Mouse (Mus musculus) limb, embryonic 11.5 days (tissue): ENCODE measurements around the gene Nlrp6. TPM values are rescaled to one million over a fixed set of nuclear protein-coding genes. Genes with fewer than 3 reads are reported as not detected.

Experiments
- ATAC-seq: fragments of 200-750 bp; cut with Nextera tagmentation; 2 replicates; pipeline ENCODE4 v1.8.0; 2017; ENCODE audit warnings: low read depth; ENCODE audit not compliant: insufficient number of reproducible peaks, low FRiP score, low TSS enrichment
- DNase-seq: peaks from one replicate; pipeline ENCODE4 v3.0.0-alpha.2; 2015; ENCODE audit warnings: low spot score
- H3K27ac ChIP-seq: fragments of 300-500 bp; sonication (generic); replicated peaks from 2 replicates; pipeline ENCODE4 v1.5.1; 2014; ENCODE audit warnings: low read depth, mild to moderate bottlenecking, low read length
- H3K27me3 ChIP-seq: fragments of 300-500 bp; sonication (generic); 2 replicates; pipeline ENCODE4 v1.6.1; 2014; ENCODE audit warnings: mild to moderate bottlenecking, low read length, mixed read lengths; ENCODE audit not compliant: control insufficient read depth, insufficient read depth
- H3K36me3 ChIP-seq: fragments of 300-500 bp; sonication (generic); 2 replicates; pipeline ENCODE4 v1.6.1; 2014; ENCODE audit warnings: mild to moderate bottlenecking, low read length, moderate library complexity, mixed read lengths; ENCODE audit not compliant: control insufficient read depth, insufficient read depth
- H3K4me1 ChIP-seq: fragments of 300-500 bp; sonication (generic); 2 replicates; pipeline ENCODE4 v1.6.1; 2014; ENCODE audit warnings: low read length, mixed read lengths; ENCODE audit not compliant: control insufficient read depth, insufficient read depth
- H3K4me2 ChIP-seq: fragments of 300-500 bp; sonication (generic); 2 replicates; pipeline ENCODE4 v1.6.1; 2014; ENCODE audit warnings: low read depth, mild to moderate bottlenecking, moderate library complexity; ENCODE audit not compliant: severe bottlenecking
- H3K4me3 ChIP-seq: fragments of 300-500 bp; sonication (generic); 2 replicates; pipeline ENCODE4 v1.5.1; 2014; ENCODE audit warnings: low read depth, low read length
- H3K9ac ChIP-seq: fragments of 300-500 bp; sonication (generic); 2 replicates; pipeline ENCODE4 v1.6.1; 2014; ENCODE audit warnings: mild to moderate bottlenecking, low read length
- H3K9me3 ChIP-seq: fragments of 300-500 bp; sonication (generic); 2 replicates; pipeline ENCODE4 v1.6.1; 2016; ENCODE audit warnings: low read length; ENCODE audit not compliant: control insufficient read depth
- WGBS: fragments of 180-500 bp; shearing (Covaris S2); extraction: QIAGEN DNeasy Blood & Tissue Kit; methylation state at CpG from one replicate; pipeline ENCODE4 v1.1.7; 2014; 5-methylcytosine and 5-hydroxymethylcytosine counted together
- polyA plus RNA-seq: library from polyadenylated mRNA; unstranded; fragments of >200 nt; fragmentation: Nextera tagmentation; extraction: Ambion mirVana; gene quantifications from 2 replicates; pipeline ENCODE4 v1.2.1, GENCODE M21; 2014

Gene Nlrp6
- polyA plus RNA-seq, 1 experiment from 2014 or later: not detected

DNA sequence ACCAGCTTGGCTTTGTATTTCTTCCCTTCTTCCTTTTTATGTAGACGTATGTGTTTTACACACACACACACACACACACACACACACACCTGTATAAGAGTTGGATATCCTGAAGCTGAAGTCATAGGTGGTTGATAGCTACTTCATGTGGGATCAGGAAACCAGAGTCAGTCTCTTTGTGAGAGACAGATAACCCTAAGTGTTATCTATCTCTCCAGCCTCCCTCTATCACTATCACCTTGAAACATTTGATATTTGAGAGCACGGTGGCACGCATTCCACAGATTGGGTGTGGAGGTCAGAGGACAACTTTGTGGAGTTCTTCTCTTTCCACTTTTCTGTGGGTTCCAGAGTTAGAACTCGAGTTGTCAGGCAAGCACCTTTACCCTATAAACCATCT is 791 bp upstream of the Nlrp6 start:
- DNase-seq (no peak), ATAC-seq (no peak)
- H3K36me3 ChIP-seq: no peaks in the 10 kb centered on the region
- no peak overlapping the region for H3K4me2 ChIP-seq
- H3K27ac ChIP-seq: no peak overlapping the region
- peaks cover 50% of the 10 kb centered on the region for H3K27me3 ChIP-seq
- H3K9ac ChIP-seq: no peak overlapping the region
- no peak overlapping the region for H3K4me3 ChIP-seq
- no peaks in the 10 kb centered on the region for H3K9me3 ChIP-seq
- 75% methylated on average over 4 of the region's 4 CpGs for WGBS
- H3K4me1 ChIP-seq: 0 out of 2 replicates have a peak, but pooled peaks cover 5% of the 10 kb centered on the region

GRCm38 (mm10) chr7:140921225-140921975 is 698 bp downstream of the Nlrp6 start:
- Histone ChIP-seq H3K36me3 (no peaks in the 10 kb centered on the region), H3K27me3 (peaks cover 52% of the 10 kb centered on the region), H3K4me2 (no peak overlapping the region), H3K9me3 (no peaks in the 10 kb centered on the region), H3K4me3 (no peak overlapping the region), H3K4me1 (0 out of 2 replicates have a peak, but pooled peaks cover 5% of the 10 kb centered on the region), H3K27ac (no peak overlapping the region), H3K9ac (no peak overlapping the region)
- WGBS: 25% methylated on average over 22 of the region's 22 CpGs
- ATAC-seq (no peak), DNase-seq (no peak)

DNA sequence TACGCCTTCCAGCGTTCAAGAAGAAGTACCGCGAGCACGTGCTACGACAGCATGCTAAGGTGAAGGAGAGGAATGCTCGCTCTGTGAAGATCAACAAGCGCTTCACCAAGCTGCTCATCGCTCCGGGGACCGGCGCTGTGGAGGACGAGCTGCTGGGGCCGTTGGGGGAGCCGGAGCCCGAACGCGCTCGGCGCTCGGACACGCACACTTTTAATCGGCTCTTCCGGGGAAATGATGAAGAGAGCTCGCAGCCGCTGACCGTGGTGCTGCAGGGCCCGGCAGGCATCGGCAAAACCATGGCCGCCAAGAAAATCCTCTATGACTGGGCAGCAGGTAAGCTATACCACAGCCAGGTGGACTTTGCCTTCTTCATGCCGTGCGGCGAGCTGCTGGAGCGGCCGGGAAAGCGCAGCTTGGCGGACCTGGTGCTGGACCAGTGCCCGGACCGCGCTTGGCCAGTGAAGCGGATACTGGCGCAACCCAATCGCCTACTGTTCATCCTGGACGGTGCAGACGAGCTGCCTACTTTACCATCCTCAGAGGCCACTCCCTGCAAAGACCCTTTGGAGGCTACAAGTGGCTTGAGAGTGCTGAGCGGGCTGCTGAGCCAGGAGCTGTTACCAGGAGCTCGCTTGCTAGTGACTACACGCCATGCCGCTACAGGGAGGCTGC is 1.8 kb downstream of the Nlrp6 start:
- H3K4me2 ChIP-seq: peak overlapping the region; percentile 56
- H3K4me3 ChIP-seq: peak overlapping the region; percentile 29
- peak; percentile 62 for DNase-seq
- no peak overlapping the region for H3K27ac ChIP-seq
- no peaks in the 10 kb centered on the region for H3K9me3 ChIP-seq
- no peak for ATAC-seq
- under 1% methylated on average over 49 of the region's 49 CpGs for WGBS
- 0 out of 2 replicates have a peak, but pooled peaks cover 5% of the 10 kb centered on the region for H3K4me1 ChIP-seq
- peaks cover 52% of the 10 kb centered on the region for H3K27me3 ChIP-seq
- H3K36me3 ChIP-seq: no peaks in the 10 kb centered on the region
- H3K9ac ChIP-seq: no peak overlapping the region

DNA sequence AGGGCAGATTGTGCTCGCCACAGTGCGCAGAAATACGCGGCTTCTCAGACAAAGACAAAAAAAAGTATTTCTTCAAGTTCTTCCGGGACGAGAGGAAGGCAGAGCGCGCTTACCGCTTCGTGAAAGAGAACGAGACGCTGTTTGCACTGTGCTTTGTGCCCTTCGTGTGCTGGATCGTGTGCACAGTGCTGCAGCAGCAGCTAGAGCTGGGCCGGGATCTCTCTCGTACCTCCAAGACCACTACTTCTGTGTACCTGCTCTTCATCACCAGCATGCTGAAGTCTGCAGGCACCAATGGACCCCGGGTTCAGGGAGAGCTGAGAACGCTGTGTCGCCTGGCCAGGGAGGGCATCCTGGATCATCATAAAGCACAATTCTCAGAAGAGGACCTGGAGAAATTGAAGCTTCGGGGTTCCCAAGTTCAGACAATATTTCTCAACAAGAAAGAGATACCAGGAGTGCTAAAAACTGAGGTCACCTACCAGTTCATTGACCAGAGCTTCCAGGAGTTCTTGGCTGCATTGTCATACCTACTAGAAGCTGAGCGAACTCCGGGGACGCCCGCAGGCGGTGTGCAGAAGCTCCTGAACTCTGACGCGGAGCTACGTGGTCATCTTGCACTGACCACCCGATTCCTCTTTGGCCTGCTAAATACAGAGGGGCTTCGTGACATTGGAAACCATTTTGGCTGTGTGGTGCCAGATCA is 2.5 kb downstream of the Nlrp6 start:
- 0 out of 2 replicates have a peak, but pooled peaks cover 5% of the 10 kb centered on the region for H3K4me1 ChIP-seq
- peak overlapping the region; percentile 56 for H3K4me2 ChIP-seq
- no peak overlapping the region for H3K27ac ChIP-seq
- ATAC-seq (no peak), DNase-seq (no peak)
- H3K36me3 ChIP-seq: no peaks in the 10 kb centered on the region
- H3K27me3 ChIP-seq: peaks cover 52% of the 10 kb centered on the region
- peak overlapping the region; percentile 29 for H3K4me3 ChIP-seq
- no peak overlapping the region for H3K9ac ChIP-seq
- WGBS: 22% methylated on average over 30 of the region's 30 CpGs
- H3K9me3 ChIP-seq: no peaks in the 10 kb centered on the region

- H3K4me3 ChIP-seq: no peak overlapping the region
- no peak overlapping the region for H3K4me2 ChIP-seq
- no peaks in the 10 kb centered on the region for H3K36me3 ChIP-seq
- H3K9ac ChIP-seq: no peak overlapping the region
- no peaks in the 10 kb centered on the region for H3K9me3 ChIP-seq
- no peak overlapping the region for H3K27ac ChIP-seq
- 84% methylated on average over 6 of the region's 6 CpGs for WGBS
- DNase-seq (no peak), ATAC-seq (no peak)
- 0 out of 2 replicates have a peak, but pooled peaks cover 2% of the 10 kb centered on the region for H3K4me1 ChIP-seq
- H3K27me3 ChIP-seq: peaks cover 29% of the 10 kb centered on the region
These were observed 6.5 kb downstream of the Nlrp6 start for GRCm38 (mm10) chr7:140927181-140927580.

DNA sequence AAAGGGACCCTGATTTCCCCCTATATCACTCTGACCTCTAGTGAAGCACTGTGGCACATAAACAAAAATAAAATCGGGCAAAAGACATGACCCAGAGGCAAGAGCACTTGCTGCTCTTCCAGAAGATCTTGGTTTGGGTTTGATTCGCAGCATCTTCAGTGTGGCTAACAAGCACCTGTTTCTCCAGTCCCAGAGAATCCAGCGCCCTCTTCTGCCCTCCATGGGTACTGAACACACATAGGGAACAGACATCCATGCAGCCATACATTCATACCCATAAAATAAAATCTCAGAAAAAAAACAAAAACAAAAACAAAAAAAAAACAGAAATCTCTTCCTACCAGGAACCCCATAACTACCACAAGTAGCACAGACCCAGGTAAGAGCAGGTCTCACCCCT is 17.7 kb downstream of the Nlrp6 start:
- no peak for DNase-seq
- Histone ChIP-seq H3K9ac (no peak overlapping the region), H3K4me3 (no peak overlapping the region), H3K9me3 (no peaks in the 10 kb centered on the region), H3K4me1 (peaks cover 19% of the 10 kb centered on the region), H3K4me2 (no peak overlapping the region), H3K27ac (no peak overlapping the region), H3K36me3 (no peaks in the 10 kb centered on the region), H3K27me3 (no peaks in the 10 kb centered on the region)
- WGBS: 38% methylated on average over 3 of the region's 3 CpGs
- ATAC-seq: no peak

DNA sequence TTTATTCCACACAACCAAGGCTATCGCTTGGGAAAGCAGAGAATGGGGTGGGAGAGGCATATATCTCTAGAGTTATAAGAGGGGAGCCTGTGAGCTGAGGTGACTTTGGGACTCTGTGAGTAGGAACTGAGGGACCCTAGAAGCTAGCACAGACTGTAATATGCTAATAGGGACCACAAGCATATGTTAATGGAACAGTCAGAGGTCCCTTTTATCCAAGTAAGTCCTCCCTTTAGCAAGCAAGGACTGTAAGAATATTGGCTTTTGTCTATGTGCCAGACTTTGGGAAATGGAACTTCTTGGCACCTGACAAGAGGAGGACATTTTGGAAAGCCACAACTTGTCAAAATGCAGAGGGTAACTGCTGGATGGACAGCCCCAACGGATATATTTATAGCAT is 18.2 kb downstream of the Nlrp6 start:
- Histone ChIP-seq H3K4me1 (peaks cover 19% of the 10 kb centered on the region), H3K27ac (no peak overlapping the region; the same call in 1 of the 2 replicates), H3K36me3 (no peaks in the 10 kb centered on the region), H3K4me3 (no peak overlapping the region), H3K9ac (no peak overlapping the region), H3K9me3 (no peaks in the 10 kb centered on the region), H3K27me3 (no peaks in the 10 kb centered on the region), H3K4me2 (no peak overlapping the region; the same call in 1 of the 2 replicates)
- no peak for DNase-seq
- WGBS: 17% methylated on average over 2 of the region's 2 CpGs
- ATAC-seq: no peak

DNA sequence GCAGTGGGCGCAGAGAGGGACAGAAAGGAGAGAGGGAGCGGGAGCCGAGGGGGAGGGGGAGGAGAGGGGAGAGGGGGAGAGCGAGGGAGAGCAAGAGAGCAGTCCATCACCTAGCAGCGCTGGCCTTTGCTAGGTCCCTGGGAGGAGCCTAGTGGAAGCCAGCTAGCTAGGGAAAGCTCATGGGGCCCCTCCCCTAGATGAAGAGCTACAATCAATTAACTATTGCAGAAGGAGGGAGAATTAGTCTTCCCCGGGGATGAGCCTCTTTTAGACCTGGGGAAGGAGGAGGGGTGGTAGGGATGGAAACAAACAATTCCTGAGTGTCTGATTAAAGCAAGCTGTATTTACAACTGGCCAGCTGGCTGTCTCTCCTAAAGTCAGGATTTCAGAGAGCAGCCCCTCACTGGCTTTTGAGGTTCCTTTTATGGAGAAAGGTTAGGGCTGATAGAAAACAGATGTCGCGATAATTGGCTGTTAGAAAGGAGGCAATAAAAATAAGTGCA is 19.0 kb downstream of the Nlrp6 start:
- DNase-seq: peak; percentile 68
- peak; percentile 58 for ATAC-seq
- Histone ChIP-seq H3K4me2 (peak overlapping the region; percentile 36), H3K27ac (peak overlapping the region; percentile 45; the same call in 1 of the 2 replicates), H3K9me3 (no peaks in the 10 kb centered on the region), H3K9ac (no peak overlapping the region), H3K4me1 (peaks cover 19% of the 10 kb centered on the region), H3K36me3 (no peaks in the 10 kb centered on the region), H3K27me3 (no peaks in the 10 kb centered on the region), H3K4me3 (no peak overlapping the region; the same call in 1 of the 2 replicates)
- WGBS: 1% methylated on average over 8 of the region's 8 CpGs
